16 mouse cellular contexts compared by ENCODE assay signal in the genomic region with DNA sequence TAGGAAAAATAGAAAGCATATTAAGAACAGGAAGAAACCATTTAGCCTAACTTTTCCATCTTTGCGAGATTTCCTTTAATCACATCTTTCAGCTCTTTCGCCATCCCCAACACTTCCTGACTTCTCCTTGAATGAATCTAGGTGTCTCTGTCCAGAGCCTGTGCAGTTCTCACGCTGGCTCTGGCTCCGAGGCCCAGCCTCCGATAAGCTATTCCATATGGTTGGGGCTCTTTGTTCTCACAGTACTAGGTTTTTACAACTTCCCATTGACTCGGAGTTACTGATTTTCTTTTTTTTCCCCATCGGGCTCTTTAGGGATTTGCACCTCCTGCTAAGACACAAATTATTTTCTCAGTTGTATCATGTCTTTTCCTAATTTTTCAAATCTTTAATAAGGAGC.
"Had no signal": no experiment of that assay in that cellular context is flagged by ENCODE, and none has a peak within 500 bp of the region (broad histone marks: within the 10 kb centered on the region; RNA-seq: fewer than 3 reads in every experiment).

No protein-coding gene starts in this region.

- H3K4me2 ChIP-seq: kidney, embryonic 15.5 days; limb, embryonic 15.5 days; liver, embryonic 12.5 days; lung, embryonic 15.5 days; midbrain, embryonic 13.5 days; neural tube, embryonic 12.5 days had no signal

- H3K27ac ChIP-seq: kidney, embryonic 15.5 days; liver, embryonic 12.5 days; lung, embryonic 15.5 days; macrophage; midbrain, embryonic 13.5 days; neural tube, embryonic 12.5 days; stomach, postnatal 0 days had no signal

- H3K4me3 ChIP-seq: kidney, embryonic 15.5 days; limb, embryonic 15.5 days; liver, embryonic 12.5 days; lung, embryonic 15.5 days; megakaryocyte, embryonic 14.5 days; midbrain, embryonic 13.5 days; myocyte; neural tube, embryonic 12.5 days had no signal

- H3K36me3 ChIP-seq: kidney, embryonic 15.5 days; limb, embryonic 15.5 days; liver, embryonic 12.5 days; lung, embryonic 15.5 days; midbrain, embryonic 13.5 days; neural tube, embryonic 12.5 days had no signal

- DNase-seq: kidney, adult 2 months; kidney, postnatal 14 days; lung, postnatal 14 days; thymus, adult 18-20 months; thymus, postnatal 36 days had no signal

- ATAC-seq: intestine, embryonic 16.5 days; liver, embryonic 12.5 days; midbrain, embryonic 13.5 days had no signal

- H3K4me1 ChIP-seq: kidney, embryonic 15.5 days; limb, embryonic 15.5 days; liver, embryonic 12.5 days; lung, embryonic 15.5 days; megakaryocyte, embryonic 14.5 days; midbrain, embryonic 13.5 days; neural tube, embryonic 12.5 days had no signal

- H3K9ac ChIP-seq: kidney, embryonic 15.5 days; limb, embryonic 15.5 days; liver, embryonic 12.5 days; lung, embryonic 15.5 days; midbrain, embryonic 13.5 days; neural tube, embryonic 12.5 days had no signal

- H3K27me3 ChIP-seq: limb, embryonic 15.5 days; liver, embryonic 12.5 days; midbrain, embryonic 13.5 days; neural tube, embryonic 12.5 days had no signal

- H3K9me3 ChIP-seq: kidney, embryonic 15.5 days; limb, embryonic 15.5 days; liver, embryonic 12.5 days; lung, embryonic 15.5 days; megakaryocyte, embryonic 14.5 days; midbrain, embryonic 13.5 days; neural tube, embryonic 12.5 days had no signal
